Mouse (Mus musculus) C2C12 (cell line): ENCODE results near the gene Gm765.

Experiments used
- CTCF ChIP-seq: IDR thresholded peaks from one replicate; pipeline ENCODE4 v1.5.1; 2011; ENCODE audit not compliant: control insufficient read depth, insufficient read depth, insufficient read length
- FOSL1 ChIP-seq: IDR thresholded peaks from one replicate; pipeline ENCODE4 v1.8.0; 2011; ENCODE audit warnings: mild to moderate bottlenecking, low read length; ENCODE audit not compliant: poor library complexity, insufficient read depth, severe bottlenecking
- MAX ChIP-seq: IDR thresholded peaks from one replicate; pipeline ENCODE4 v1.6.1; 2011; ENCODE audit warnings: mild to moderate bottlenecking, control low read depth
- MYOD1 ChIP-seq: IDR thresholded peaks from one replicate; pipeline ENCODE4 v1.6.1; 2011; ENCODE audit warnings: low read depth; ENCODE audit not compliant: control insufficient read depth, insufficient read length
- USF1 ChIP-seq: IDR thresholded peaks from one replicate; pipeline ENCODE4 v1.6.1; 2011; ENCODE audit warnings: low read depth, mild to moderate bottlenecking, control low read depth, moderate library complexity

GRCm38 (mm10) chr6:98311659-98312058, 30.9 kb downstream of the Gm765 start:
- TF ChIP-seq MAX, result no peak
- TF ChIP-seq CTCF, result no peak
- TF ChIP-seq USF1, result no peak
- TF ChIP-seq MYOD1, result no peak
- no peak for TF ChIP-seq FOSL1
